Mouse (Mus musculus): ENCODE results near the gene Klf6.

Klf6 gene

DNA sequence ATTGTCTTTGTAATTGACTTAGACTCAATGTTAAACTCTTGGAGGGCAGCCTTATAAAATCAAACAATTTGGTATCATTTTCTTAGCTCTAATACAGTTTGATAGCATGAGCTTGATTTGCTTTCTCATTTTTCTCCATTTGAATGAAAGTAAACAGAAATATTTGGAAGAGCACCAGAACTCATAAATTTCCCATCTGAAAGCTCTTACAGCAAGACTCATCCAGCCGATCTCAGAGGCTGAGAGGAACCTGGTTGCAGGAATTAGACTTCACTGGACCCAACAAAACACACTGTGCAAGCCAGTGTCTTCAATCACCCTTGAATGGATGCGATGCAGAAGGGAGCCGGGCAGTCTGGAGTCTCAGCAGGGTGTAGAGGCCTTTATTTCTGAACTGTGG lies 34.6 kb downstream of the Klf6 start:
- ATAC-seq (ENCODE audit: insufficient number of reproducible peaks, low FRiP score, low TSS enrichment): no peak

DNA sequence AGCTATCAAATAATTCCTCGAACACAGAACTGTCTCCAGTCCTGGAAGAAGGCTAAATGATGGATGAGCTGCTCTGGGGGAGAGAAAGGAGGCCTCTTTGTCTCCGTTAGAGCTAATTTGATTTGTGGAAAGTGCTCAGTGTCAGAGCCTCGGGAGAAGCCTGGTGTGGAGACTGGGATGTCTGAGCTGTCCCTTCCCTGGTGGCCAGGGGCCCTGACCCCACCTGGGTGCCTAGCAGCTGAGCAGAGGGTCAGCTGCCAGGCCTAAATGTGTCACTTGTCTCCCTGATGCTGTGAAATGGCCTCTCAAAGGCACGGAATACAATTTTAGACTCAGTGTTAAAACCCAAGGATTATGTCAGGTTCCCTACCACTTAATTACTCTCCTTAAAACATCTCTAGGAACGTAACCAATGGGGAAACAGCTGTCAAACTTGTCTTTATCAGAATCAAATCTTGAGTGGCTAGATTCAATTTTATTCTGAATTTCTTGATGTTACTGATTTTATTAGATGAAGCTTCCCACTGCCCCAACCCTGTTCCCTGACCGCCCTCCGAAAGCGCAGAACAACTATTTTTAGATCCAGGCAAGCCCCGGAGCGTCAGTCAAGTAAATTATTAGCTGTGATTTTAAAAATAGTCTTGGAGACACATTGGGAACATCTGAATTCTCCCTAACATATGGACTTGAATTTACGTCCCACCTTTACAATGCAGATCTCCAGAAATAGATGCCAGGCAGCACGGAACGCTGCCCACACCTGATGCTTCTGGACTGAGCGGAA lies 36.1 kb downstream of the Klf6 start:
- no peak for ATAC-seq (ENCODE audit: insufficient number of reproducible peaks, low FRiP score, low TSS enrichment)

GRCm38 (mm10) chr13:5899021-5899420 lies 37.7 kb downstream of the Klf6 start:
- ATAC-seq (ENCODE audit: insufficient number of reproducible peaks, low FRiP score, low TSS enrichment): no peak

GRCm38 (mm10) chr13:5899641-5900040 lies 38.4 kb downstream of the Klf6 start:
- no peak for ATAC-seq (ENCODE audit: insufficient number of reproducible peaks, low FRiP score, low TSS enrichment)

- no peak for ATAC-seq (ENCODE audit: insufficient number of reproducible peaks, low FRiP score, low TSS enrichment)
Observed at GRCm38 (mm10) chr13:5913201-5913600, 51.9 kb downstream of the Klf6 start.

DNA sequence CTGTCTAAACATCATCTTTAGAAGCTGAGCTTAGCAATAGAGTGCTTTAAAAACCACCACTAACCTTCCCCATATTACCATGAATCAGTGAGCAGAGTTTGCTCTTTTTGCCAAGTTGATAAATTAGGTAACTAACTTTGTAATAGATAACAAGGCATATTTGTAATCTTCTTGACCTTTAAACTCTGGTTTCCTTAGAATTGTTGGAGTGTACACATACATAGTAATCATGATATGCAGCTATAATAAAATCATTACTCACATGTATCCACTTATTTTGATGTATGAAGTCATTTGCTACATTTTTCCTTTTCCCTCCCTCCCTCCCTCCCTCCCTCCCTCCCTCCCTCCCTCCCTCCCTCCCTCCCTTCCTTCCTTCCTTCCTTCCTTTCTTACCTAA lies 56.1 kb downstream of the Klf6 start:
- no peak for ATAC-seq (ENCODE audit: insufficient number of reproducible peaks, low FRiP score, low TSS enrichment)

DNA sequence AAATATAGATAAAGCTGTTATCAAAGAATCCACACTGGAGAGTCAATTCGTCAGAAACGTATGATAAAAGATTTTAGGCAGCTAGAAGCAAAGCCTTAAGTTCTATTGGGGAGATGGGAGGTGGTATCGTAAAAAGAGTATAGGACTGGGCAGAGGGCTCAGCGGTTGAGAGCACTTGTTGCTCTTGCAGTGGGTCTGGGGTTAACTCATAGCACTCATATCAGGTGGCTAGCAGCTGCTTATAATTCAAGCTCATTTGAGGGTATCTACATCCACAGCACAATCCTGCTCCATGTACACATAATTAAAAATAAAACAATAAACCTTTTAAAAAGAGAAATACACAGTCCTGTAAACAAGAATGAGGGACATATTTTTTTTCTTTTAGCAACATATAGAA lies 58.7 kb downstream of the Klf6 start:
- ATAC-seq (ENCODE audit: insufficient number of reproducible peaks, low FRiP score, low TSS enrichment): no peak
